Mouse (Mus musculus) embryo, embryonic 11.5 days (tissue): ENCODE measurements at regions not wholly inside any gene's neighbourhood (a gene's known extent, or its start where the extent isn't known, plus 50 kb on each side); places are given as distances from the start of the nearest gene placed in this dataset.

ENCODE experiments used
- DNase-seq: peaks from one replicate; pipeline ENCODE4 v3.0.0-alpha.2; 2012; ENCODE audit warnings: low read depth, low spot score

GRCm38 (mm10) chr4:137160526-137160925, 111.9 kb upstream of the Zbtb40 start:
- no peak for DNase-seq

- no peak for DNase-seq
These were observed 109.6 kb upstream of the Zbtb40 start for GRCm38 (mm10) chr4:137158201-137158600.

- DNase-seq = no peak
These were observed 108.0 kb upstream of the Zbtb40 start for GRCm38 (mm10) chr4:137156441-137157105.

- DNase-seq = no peak
These were observed 100.2 kb upstream of the Zbtb40 start for GRCm38 (mm10) chr4:137148756-137149155.

GRCm38 (mm10) chr4:137147795-137148194, 99.2 kb upstream of the Zbtb40 start:
- DNase-seq = no peak

GRCm38 (mm10) chr4:137146326-137146725, 97.7 kb upstream of the Zbtb40 start:
- no peak for DNase-seq

GRCm38 (mm10) chr4:137142316-137142715, 93.7 kb upstream of the Zbtb40 start:
- peak; percentile 66 for DNase-seq

GRCm38 (mm10) chr4:137139051-137139705, 90.6 kb upstream of the Zbtb40 start:
- no peak for DNase-seq

GRCm38 (mm10) chr4:137138127-137138526, 89.5 kb upstream of the Zbtb40 start:
- no peak for DNase-seq

- no peak for DNase-seq
These were observed 87.7 kb upstream of the Zbtb40 start for GRCm38 (mm10) chr4:137136313-137136712.

GRCm38 (mm10) chr4:137135792-137136191, 87.2 kb upstream of the Zbtb40 start:
- DNase-seq = no peak

GRCm38 (mm10) chr4:137134553-137134952, 86.0 kb upstream of the Zbtb40 start:
- DNase-seq = no peak

GRCm38 (mm10) chr4:137133789-137134188, 85.2 kb upstream of the Zbtb40 start:
- DNase-seq = no peak

- no peak for DNase-seq
These were observed 82.1 kb upstream of the Zbtb40 start for GRCm38 (mm10) chr4:137130619-137131212.

GRCm38 (mm10) chr4:137128152-137128551, 79.6 kb upstream of the Zbtb40 start:
- peak; percentile 42 for DNase-seq

GRCm38 (mm10) chr4:137121684-137122083, 73.1 kb upstream of the Zbtb40 start:
- no peak for DNase-seq

- no peak for DNase-seq
These were observed 72.0 kb upstream of the Zbtb40 start for GRCm38 (mm10) chr4:137120597-137120996.

- DNase-seq = peak; percentile 40
These were observed 69.7 kb upstream of the Zbtb40 start for GRCm38 (mm10) chr4:137118332-137118715.

- DNase-seq = peak; percentile 81
These were observed 69.1 kb upstream of the Zbtb40 start for GRCm38 (mm10) chr4:137117471-137118331.

GRCm38 (mm10) chr4:137115062-137115461, 66.5 kb upstream of the Zbtb40 start:
- DNase-seq = no peak

- DNase-seq = no peak
These were observed 61.7 kb upstream of the Zbtb40 start for GRCm38 (mm10) chr4:137110276-137110675.

- no peak for DNase-seq
These were observed 55.9 kb upstream of the Zbtb40 start for GRCm38 (mm10) chr4:137104447-137105044.
